Mouse (Mus musculus): ENCODE data around the gene Mrgpra1. TPM values are rescaled to one million over a fixed set of nuclear protein-coding genes. Genes with fewer than 3 reads are reported as not detected.
"Not testable (repeated sequence)": the region's sequence is repeated elsewhere in the genome, so short reads cannot be mapped to it uniquely, and the experiment has no call there.

Mrgpra1 gene
- polyA plus RNA-seq (2012; rRNA removed), result not detected in 2 replicates

DNA sequence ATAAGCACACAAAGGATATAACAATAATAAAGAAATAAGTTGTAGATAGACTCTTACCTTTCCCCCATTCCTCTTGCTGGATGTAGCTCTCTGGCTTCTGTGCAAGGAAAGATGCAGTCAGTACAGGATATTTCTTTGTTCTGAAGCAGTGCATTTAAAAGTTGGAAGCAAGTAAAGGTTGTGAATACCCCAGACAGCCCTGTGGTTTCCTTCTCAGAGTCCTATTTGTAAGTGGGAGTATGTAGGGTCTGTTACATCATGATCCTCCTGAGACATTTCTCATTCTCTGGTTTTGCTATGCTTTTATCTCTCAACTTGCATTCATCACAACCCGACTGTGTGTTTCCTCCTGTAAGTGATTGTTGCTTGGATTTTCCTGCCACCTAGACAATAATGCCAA lies at the start of gene Mrgpra1:
TSS of gene Mrgpra1 (minus strand) at position 101 of the 400 bp plus-strand sequence.
- no peak for DNase-seq (ENCODE audit: low read depth)
- TF ChIP-seq POLR2A (IDR thresholded peaks at IDR 0.05; ENCODE audit: borderline replicate concordance, extremely low read depth, insufficient read depth, insufficient read length, poor library complexity, severe bottlenecking) (no peak), CTCF (IDR thresholded peaks at IDR 0.05; ENCODE audit: borderline replicate concordance, extremely low read depth, insufficient read depth, insufficient read length) (no peak)

DNA sequence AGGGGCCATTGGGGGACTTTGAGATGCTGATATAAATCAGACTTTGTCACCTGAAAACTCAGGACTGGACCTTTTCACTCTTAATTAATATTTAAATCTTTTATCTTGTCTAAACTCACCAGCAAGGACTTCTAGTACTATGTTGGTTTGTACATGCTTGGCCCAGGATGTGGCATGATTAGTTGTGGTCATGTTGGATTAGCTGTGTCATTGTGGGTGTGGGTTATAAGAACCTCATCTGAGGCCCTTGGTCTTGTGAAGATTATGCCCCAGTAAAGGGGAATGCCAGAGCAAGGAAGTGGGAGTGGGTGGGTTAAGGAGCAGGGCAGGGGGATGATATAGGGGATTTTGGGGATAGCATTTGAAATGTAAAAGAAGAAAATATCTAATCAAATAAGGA lies 47.1 kb upstream of the Mrgpra1 start:
- no peak for DNase-seq (ENCODE audit: low read depth)
- TF ChIP-seq POLR2A (IDR thresholded peaks at IDR 0.05; ENCODE audit: borderline replicate concordance, extremely low read depth, insufficient read depth, insufficient read length, poor library complexity, severe bottlenecking) (no peak), CTCF (IDR thresholded peaks at IDR 0.05; ENCODE audit: borderline replicate concordance, extremely low read depth, insufficient read depth, insufficient read length) (no peak)

DNA sequence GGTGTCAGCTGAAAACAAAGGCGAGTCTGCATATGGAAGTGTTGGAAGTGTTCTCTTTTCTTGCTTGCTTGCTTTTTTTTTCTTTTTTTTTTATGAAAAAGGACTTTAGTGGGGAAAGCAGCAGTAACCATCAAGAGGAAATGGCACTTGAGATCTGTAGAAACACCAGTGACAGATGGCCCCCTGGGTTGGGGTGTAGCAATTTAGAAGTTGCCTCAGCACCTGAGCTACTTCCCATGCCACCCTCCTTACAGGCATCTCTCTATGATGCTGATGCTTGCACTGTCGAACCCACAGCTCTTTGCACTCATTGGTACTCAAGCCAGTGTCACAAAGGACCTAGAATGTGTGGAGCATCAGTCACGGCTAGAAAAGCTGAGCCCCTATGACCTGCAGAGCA lies 5.6 kb downstream of the Mrgpra1 start:
- TF ChIP-seq CTCF (IDR thresholded peaks at IDR 0.05; ENCODE audit: borderline replicate concordance, extremely low read depth, insufficient read depth, insufficient read length), result no peak
- TF ChIP-seq POLR2A (IDR thresholded peaks at IDR 0.05; ENCODE audit: borderline replicate concordance, extremely low read depth, insufficient read depth, insufficient read length, poor library complexity, severe bottlenecking), result no peak
- DNase-seq (ENCODE audit: low read depth), result no peak

DNA sequence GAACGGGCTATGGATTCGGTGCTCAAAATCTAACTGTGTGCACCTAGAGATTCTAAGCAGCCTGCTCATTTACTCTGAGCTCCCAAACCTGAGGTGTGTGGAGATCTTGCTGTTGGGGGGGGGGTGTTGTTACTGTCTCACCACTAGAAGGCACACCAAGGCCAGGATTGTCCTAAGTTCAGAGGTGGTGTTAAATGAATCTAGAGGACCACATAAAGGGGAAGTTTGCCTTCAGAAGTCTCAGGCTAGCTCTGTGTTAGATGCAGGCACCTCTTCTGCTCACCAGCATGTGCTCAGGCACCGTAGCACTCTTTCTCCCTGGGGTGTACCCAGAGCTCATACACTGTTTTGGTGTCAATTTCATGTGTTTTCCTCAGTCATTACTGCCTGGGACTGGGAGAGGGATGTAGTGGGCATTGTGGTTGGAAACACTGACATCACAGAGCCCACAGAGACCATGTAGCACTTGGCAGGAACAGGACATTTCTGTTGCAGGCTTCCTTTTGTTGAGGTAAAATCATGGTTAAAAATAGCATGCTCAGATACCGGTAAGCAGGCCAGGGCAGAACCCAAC lies 8.0 kb downstream of the Mrgpra1 start:
- DNase-seq (ENCODE audit: low read depth), result no peak
- TF ChIP-seq CTCF (IDR thresholded peaks at IDR 0.05; ENCODE audit: borderline replicate concordance, extremely low read depth, insufficient read depth, insufficient read length) (no peak), POLR2A (IDR thresholded peaks at IDR 0.05; ENCODE audit: borderline replicate concordance, extremely low read depth, insufficient read depth, insufficient read length, poor library complexity, severe bottlenecking) (no peak)

DNA sequence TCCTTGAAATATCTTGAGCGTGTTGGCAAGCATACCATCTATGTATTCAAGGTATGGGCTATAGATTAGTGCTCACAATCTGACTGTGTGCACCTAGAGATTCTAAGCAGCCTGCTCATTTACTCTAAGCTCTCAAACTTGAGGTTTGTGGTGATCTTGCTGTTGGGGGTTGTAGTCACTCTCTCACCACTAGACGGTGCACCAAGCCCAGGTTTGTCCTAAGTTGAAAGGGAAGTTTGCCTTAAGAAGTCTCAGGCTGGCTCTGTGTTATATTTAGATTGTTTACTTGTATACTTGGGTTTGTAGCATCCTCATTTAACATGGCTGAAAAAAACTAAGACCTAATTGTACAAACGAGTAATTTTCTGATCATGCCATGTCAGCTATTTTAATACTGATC lies 12.2 kb downstream of the Mrgpra1 start:
- not testable (repeated sequence) for DNase-seq (ENCODE audit: low read depth)

DNA sequence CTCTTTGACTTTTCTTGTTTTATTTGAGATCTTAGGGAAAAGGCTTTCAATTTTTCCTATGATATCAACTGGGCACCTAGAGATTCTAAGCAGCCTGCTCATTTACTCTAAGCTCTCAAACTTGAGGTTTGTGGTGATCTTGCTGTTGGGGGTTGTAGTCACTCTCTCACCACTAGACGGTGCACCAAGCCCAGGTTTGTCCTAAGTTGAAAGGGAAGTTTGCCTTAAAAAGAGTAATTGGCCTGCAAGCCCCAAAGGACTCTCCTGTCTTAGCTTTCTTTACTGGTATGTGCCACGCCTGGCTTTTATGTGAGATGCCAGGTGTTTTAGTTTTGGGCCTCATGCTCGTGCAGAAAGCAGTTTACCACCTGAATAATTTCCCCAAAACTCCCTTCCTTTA lies 12.7 kb downstream of the Mrgpra1 start:
- not testable (repeated sequence) for DNase-seq (ENCODE audit: low read depth)

DNA sequence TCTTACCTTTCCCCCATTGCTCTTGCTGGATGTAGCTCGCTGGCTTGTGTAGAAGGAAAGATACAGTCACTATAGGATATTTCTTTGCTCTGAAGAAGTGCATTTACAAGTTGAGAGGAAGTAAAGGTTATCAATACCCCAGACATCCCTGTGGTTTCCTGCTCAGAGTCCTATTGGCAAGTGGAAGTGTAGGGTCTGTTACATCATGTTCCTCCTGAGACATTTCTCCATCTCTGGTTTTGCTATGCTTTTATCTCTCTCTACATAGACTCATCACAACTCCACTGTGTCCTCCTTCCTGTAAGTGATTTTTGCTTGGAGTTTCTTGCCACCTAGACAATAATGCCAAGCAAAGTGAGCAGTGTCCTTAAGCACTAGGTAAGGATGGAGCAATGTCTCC lies 35.7 kb downstream of the Mrgpra1 start:
- no peak for DNase-seq (ENCODE audit: low read depth)
- TF ChIP-seq CTCF (IDR thresholded peaks at IDR 0.05; ENCODE audit: borderline replicate concordance, extremely low read depth, insufficient read depth, insufficient read length) (no peak), POLR2A (IDR thresholded peaks at IDR 0.05; ENCODE audit: borderline replicate concordance, extremely low read depth, insufficient read depth, insufficient read length, poor library complexity, severe bottlenecking) (no peak)

DNA sequence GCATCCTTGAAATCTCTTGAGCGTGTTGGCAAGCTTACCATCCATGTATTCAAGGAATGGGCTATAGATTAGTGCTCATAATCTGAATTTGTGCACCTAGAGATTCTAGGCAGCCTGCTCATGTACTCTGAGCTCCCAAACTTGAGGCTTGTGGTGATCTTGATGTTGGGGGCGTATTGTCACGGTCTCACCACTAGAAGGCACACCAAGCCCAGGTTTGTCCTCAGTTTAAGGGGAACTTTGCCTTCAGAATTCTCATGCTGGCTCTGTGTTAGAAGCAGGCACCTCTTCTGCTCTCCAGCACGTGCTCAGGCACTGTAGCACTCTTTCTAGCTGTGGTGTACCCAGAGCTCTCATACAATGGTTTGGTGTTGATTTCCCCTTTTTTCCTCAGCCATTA lies 41.8 kb downstream of the Mrgpra1 start:
- no peak for DNase-seq (ENCODE audit: low read depth)
- TF ChIP-seq CTCF (IDR thresholded peaks at IDR 0.05; ENCODE audit: borderline replicate concordance, extremely low read depth, insufficient read depth, insufficient read length) (no peak), POLR2A (IDR thresholded peaks at IDR 0.05; ENCODE audit: borderline replicate concordance, extremely low read depth, insufficient read depth, insufficient read length, poor library complexity, severe bottlenecking) (no peak)

DNA sequence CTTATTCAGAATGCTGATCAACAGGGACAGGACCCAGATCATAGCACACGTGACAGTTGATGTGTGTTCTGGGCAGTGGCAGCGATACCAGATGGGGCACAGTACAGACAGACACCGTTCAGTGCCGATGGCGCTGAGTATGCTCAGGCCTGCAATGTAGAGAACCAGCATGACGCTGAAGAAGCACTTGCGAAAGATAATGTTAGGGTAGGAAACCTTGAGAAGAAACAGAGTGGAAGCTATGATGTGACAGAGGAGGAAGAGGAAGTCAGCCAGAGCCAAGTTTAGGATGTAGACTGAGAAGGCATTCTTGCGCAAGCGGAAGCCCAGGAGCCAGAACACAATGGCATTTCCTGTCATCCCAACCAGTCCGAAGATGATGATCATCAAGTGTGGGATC lies 44.2 kb downstream of the Mrgpra1 start:
- no peak for DNase-seq (ENCODE audit: low read depth)
- TF ChIP-seq CTCF (IDR thresholded peaks at IDR 0.05; ENCODE audit: borderline replicate concordance, extremely low read depth, insufficient read depth, insufficient read length), result no peak

DNA sequence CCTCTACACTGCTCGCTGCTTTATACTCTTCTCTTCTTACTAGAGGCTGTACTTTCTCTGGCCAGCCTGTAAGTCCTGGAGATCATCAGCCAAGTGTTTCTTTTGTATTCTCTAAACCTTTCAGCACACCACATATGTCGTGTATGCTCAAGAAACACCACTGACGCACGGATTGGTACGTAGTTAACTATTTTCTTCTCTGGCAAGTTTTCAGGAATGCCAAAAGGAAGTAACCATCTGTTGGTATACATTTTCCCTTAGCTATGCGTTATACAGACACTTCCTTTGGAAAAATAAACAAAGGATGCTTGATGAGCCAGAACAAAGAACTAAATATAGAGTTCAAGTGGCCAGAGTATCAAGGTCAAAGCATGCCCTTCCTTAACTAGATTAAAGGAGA lies 49.4 kb downstream of the Mrgpra1 start:
- not testable (repeated sequence) for DNase-seq (ENCODE audit: low read depth)

DNA sequence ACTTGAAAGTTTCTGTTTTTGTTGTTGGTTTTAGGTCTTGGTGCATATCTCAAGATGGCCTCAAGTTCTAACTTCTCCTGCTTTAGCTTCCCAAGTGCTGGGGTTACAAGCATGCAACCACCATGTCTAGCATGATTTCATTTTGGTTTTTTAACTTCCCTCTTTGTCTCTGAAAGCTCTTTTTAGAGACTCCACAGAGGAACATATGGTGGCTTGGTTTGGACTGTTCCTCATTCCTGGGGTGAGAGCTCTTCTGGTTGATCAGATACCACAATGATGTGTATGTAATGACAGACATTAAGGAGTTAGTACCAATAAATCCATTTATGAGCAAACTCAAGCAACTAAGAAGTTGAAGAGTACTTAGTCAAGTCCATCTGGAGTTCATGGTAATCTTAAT lies 54.4 kb downstream of the Mrgpra1 start:
- DNase-seq (ENCODE audit: low read depth), result not testable (repeated sequence)

Other genes with a start within 250 kb of the Mrgpra1 start
- gene Ptpn5, start 220.6 kb downstream of the Mrgpra1 start, polyA plus RNA-seq (2012; rRNA removed), result 166 and 218 TPM in 2 replicates
- not detected in 2 replicates for gene Mrgpra6, start 149.3 kb downstream of the Mrgpra1 start, polyA plus RNA-seq (2012; rRNA removed)
- not detected in 2 replicates for gene Mrgpra9, start 101.4 kb downstream of the Mrgpra1 start, polyA plus RNA-seq (2012; rRNA removed)
- gene Mrgpra2a, start 97.9 kb upstream of the Mrgpra1 start, polyA plus RNA-seq (2012; rRNA removed), result not detected in 2 replicates
- gene Mrgpra2b, start 174.6 kb upstream of the Mrgpra1 start, polyA plus RNA-seq (2012; rRNA removed), result not detected in 2 replicates
- gene Mrgpra3, start 247.1 kb upstream of the Mrgpra1 start, polyA plus RNA-seq (2012; rRNA removed), result not detected in 2 replicates